Mouse (Mus musculus): ENCODE results near the gene Hook2. TPM values are rescaled to one million over a fixed set of nuclear protein-coding genes. Genes with fewer than 3 reads are reported as not detected.

The Hook2 gene
- polyA plus RNA-seq, 2 experiments: 17.7 to 18.1 TPM

DNA sequence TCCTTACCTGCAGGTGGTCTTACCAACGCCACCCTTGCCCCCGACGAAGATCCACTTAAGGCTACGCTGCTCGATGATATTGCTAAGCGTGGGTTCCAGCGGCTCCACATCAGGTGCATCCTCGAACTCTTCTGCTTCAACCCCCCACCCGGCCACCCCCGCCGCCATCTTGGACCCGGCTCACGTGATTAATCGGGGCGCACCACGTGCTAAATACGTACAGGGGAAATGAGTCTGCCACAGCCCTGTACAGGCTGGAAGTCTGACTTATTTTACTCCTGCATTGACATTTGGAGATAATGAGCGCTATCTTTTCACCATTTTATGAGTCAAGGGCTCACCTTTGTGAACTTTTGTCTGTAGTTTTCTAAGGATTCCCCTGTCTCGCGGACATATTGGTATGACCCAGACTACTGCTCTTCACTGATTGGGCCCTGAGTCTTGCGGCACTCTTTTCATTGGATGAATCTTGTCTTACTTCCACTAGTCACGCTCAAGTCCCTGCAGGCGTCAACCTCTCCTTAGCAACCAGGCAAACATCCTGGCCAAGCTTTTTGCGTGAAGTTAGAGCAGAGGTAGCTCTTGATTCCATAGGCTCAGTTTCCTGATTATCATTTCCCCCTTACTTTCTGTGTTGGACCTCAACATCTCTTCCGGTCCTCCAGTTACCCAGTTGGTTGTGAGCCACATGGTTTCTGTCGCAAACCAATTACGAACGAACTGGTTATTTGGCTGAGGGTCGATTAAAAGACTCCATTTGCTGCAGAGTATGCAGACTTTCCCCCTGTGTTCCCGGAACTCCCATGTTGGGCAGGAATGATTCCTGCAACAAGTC lies 34.9 kb downstream of the Hook2 start, which contains the start of gene Asna1:
Gene Asna1, minus strand, starts transcription at position 184 of the 835 bp plus-strand sequence.
- peaks cover 32% of the 10 kb centered on the region for H3K36me3 ChIP-seq (ENCODE audit: control insufficient read depth, insufficient read depth, low read length)
- no peak for TF ChIP-seq POLR2A (IDR thresholded peaks at IDR 0.05; ENCODE audit: borderline replicate concordance, extremely low read depth, insufficient read depth, insufficient read length)
- peak; percentile 95 for ATAC-seq (ENCODE audit: low FRiP score, low read depth)
- peaks cover 30% of the 10 kb centered on the region for H3K4me1 ChIP-seq (ENCODE audit: control insufficient read depth, insufficient read depth, low read length)
- peak; percentile 93 for DNase-seq (ENCODE audit: low spot score)
- peak within 1 kb of the TSS; percentile 88 for H3K27ac ChIP-seq (replicated peaks; ENCODE audit: low read depth, low read length)
- 6% methylated on average over 30 of the region's 30 CpGs for WGBS
- peak within 1 kb of the TSS; percentile 100 for H3K4me3 ChIP-seq (replicated peaks; ENCODE audit: low read length)
- peak within 1 kb of the TSS; percentile 89 for H3K4me2 ChIP-seq (replicated peaks; ENCODE audit: low read depth, low read length, severe bottlenecking)
- H3K9me3 ChIP-seq (ENCODE audit: control insufficient read depth, low read length): no peaks in the 10 kb centered on the region
- no peaks in the 10 kb centered on the region for H3K27me3 ChIP-seq (ENCODE audit: control insufficient read depth, insufficient read depth, low read length)
- peak within 1 kb of the TSS; percentile 72 for H3K9ac ChIP-seq (ENCODE audit: low read depth, low read length, severe bottlenecking)

DNA sequence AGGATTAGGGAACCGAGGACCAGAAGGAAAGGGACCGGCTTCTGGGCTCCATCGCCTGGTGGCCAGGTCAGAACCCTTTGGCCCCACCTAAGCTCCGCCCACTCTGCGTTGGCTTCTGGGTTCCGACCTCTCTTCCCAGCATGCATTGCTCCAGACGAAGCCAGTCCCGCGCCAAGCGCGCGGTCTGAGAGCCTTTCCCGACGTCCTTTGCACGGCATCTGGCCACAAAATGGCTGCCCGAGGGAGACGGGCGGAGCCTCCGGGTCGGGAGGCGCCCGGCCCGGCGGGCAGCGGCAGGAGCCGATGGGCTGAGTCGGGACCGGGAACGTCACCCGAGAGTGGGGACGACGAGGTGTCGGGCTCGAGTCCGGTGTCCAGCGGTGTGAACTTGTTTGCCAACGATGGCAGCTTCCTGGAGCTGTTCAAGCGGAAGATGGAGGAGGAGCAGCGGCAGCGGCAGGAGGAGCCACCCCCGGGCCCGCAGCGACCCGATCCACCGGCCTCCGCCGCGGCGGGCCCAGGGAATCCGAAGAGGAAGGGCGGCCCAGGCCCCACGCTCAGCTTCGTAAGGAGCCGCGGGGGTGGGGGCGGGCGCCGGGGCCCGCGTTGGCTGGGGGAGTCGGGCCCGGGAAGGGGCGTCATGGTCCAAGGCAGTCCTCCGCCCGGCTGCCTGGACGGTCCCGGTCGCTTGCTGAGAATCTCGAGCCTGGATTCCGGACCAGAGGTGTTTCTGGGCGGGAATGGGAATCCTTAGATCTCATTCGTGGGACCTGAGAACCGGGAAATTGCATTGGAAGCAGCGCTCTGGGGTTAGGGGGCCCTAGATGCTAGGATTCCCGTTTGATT lies 36.5 kb downstream of the Hook2 start, which contains the start of gene Trir:
Gene Trir, plus strand, starts transcription at position 154 of the 846 bp plus-strand sequence.
- WGBS: 0% methylated on average over 49 of the region's 75 CpGs

DNA sequence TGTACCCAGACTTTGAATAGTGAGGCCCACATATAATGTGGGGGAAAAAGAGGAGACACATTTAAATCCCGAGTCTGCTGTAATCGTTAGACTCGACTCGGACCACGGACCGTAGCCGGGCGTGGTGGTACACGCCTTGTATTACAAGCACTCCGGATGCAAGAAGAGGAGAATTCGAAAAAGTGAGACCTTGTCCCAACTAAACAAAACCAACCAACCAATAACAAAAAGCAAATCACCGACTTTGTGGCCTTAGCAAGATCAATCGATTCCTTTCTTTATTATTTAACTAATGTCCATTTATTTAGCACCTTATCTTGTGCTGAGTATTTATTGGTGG lies 37.1 kb downstream of the Hook2 start:
- DNase-seq (ENCODE audit: low spot score): no peak
- peak overlapping the region; percentile 100 for H3K4me3 ChIP-seq (replicated peaks; ENCODE audit: low read length)
- H3K27ac ChIP-seq (replicated peaks; ENCODE audit: low read depth, low read length): peak overlapping the region; percentile 88
- H3K4me2 ChIP-seq (replicated peaks; ENCODE audit: low read depth, low read length, severe bottlenecking): peak overlapping the region; percentile 89
- H3K27me3 ChIP-seq (ENCODE audit: control insufficient read depth, insufficient read depth, low read length): no peaks in the 10 kb centered on the region
- no peak for TF ChIP-seq POLR2A (IDR thresholded peaks at IDR 0.05; ENCODE audit: borderline replicate concordance, extremely low read depth, insufficient read depth, insufficient read length)
- peaks cover 47% of the 10 kb centered on the region for H3K36me3 ChIP-seq (ENCODE audit: control insufficient read depth, insufficient read depth, low read length)
- WGBS: 1% methylated on average over 13 of the region's 13 CpGs
- H3K9ac ChIP-seq (ENCODE audit: low read depth, low read length, severe bottlenecking): peak overlapping the region; percentile 97
- no peak for ATAC-seq (ENCODE audit: low FRiP score, low read depth)
- no peaks in the 10 kb centered on the region for H3K9me3 ChIP-seq (ENCODE audit: control insufficient read depth, low read length)
- peaks cover 30% of the 10 kb centered on the region for H3K4me1 ChIP-seq (ENCODE audit: control insufficient read depth, insufficient read depth, low read length)

More for the DNA sequence above, 36.5 kb downstream of the Hook2 start, which contains the start of gene Trir:
- Histone ChIP-seq H3K9me3 (ENCODE audit: control insufficient read depth, low read length) (no peaks in the 10 kb centered on the region), H3K9ac (ENCODE audit: low read depth, low read length, severe bottlenecking) (peak within 1 kb of the TSS; percentile 97), H3K4me3 (replicated peaks; ENCODE audit: low read length) (peak within 1 kb of the TSS; percentile 100), H3K27me3 (ENCODE audit: control insufficient read depth, insufficient read depth, low read length) (no peaks in the 10 kb centered on the region), H3K4me1 (ENCODE audit: control insufficient read depth, insufficient read depth, low read length) (peaks cover 30% of the 10 kb centered on the region), H3K36me3 (ENCODE audit: control insufficient read depth, insufficient read depth, low read length) (peaks cover 46% of the 10 kb centered on the region), H3K4me2 (replicated peaks; ENCODE audit: low read depth, low read length, severe bottlenecking) (peak within 1 kb of the TSS; percentile 89), H3K27ac (replicated peaks; ENCODE audit: low read depth, low read length) (peak within 1 kb of the TSS; percentile 88)
- TF ChIP-seq POLR2A (IDR thresholded peaks at IDR 0.05; ENCODE audit: borderline replicate concordance, extremely low read depth, insufficient read depth, insufficient read length): peak; percentile 94; the same call in 1 of the 2 replicates
- peak; percentile 98 for DNase-seq (ENCODE audit: low spot score)
- peak; percentile 84 for ATAC-seq (ENCODE audit: low FRiP score, low read depth)

DNA sequence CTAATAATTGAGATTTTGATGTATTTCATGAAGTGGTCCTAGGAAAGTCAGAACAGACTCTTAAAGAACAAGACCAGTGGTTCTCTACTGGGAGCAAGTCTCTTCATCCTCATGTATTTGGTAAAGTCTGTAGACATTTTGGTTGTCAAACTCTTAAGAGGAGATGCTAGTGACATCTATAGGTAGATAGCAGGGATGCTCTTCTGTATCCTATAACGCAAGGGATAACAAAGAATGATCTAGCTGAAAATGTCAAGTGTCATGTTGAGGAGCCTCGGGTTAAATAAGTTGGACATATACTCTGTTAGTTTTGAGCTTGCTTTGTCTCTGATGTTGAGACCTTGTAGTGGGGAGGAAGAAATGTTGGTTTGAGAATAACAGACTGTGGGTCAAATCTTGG lies 37.5 kb downstream of the Hook2 start:
- H3K9me3 ChIP-seq (ENCODE audit: control insufficient read depth, low read length): no peaks in the 10 kb centered on the region
- 23% methylated on average over 2 of the region's 2 CpGs for WGBS
- H3K27me3 ChIP-seq (ENCODE audit: control insufficient read depth, insufficient read depth, low read length): no peaks in the 10 kb centered on the region
- ATAC-seq (ENCODE audit: low FRiP score, low read depth) (no peak), DNase-seq (ENCODE audit: low spot score) (no peak)
- H3K27ac ChIP-seq (replicated peaks; ENCODE audit: low read depth, low read length): no peak overlapping the region
- H3K9ac ChIP-seq (ENCODE audit: low read depth, low read length, severe bottlenecking): peak overlapping the region; percentile 97
- H3K4me1 ChIP-seq (ENCODE audit: control insufficient read depth, insufficient read depth, low read length): peaks cover 30% of the 10 kb centered on the region
- no peak for TF ChIP-seq POLR2A (IDR thresholded peaks at IDR 0.05; ENCODE audit: borderline replicate concordance, extremely low read depth, insufficient read depth, insufficient read length)
- H3K4me2 ChIP-seq (replicated peaks; ENCODE audit: low read depth, low read length, severe bottlenecking): peak overlapping the region; percentile 89
- peaks cover 48% of the 10 kb centered on the region for H3K36me3 ChIP-seq (ENCODE audit: control insufficient read depth, insufficient read depth, low read length)
- H3K4me3 ChIP-seq (replicated peaks; ENCODE audit: low read length): peak overlapping the region; percentile 100

DNA sequence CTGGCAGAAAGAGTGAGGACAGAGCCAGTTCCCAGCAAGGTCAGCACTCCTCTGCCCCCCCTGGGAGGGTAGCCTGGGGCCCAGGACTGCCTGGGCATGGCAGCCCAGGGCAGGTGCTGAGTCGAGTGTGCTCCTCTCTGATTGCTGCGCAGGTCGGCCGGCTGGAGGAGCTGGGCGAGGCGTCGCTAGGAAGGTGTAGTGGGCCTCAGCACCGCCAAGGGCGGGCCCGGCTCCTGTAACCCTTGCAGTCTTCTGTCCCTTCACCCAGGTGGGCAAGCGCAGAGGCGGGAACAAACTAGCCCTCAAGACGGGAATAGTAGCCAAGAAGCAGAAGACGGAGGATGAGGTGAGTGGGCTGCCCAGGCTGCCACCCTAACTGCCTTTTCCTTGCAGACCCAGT lies 38.9 kb downstream of the Hook2 start:
- no peak for DNase-seq (ENCODE audit: low spot score)
- no peak overlapping the region; the same call in 1 of the 2 replicates for H3K4me3 ChIP-seq (replicated peaks; ENCODE audit: low read length)
- H3K9me3 ChIP-seq (ENCODE audit: control insufficient read depth, low read length): no peaks in the 10 kb centered on the region
- no peak overlapping the region for H3K9ac ChIP-seq (ENCODE audit: low read depth, low read length, severe bottlenecking)
- peaks cover 48% of the 10 kb centered on the region for H3K36me3 ChIP-seq (ENCODE audit: control insufficient read depth, insufficient read depth, low read length)
- H3K4me1 ChIP-seq (ENCODE audit: control insufficient read depth, insufficient read depth, low read length): peaks cover 26% of the 10 kb centered on the region
- 88% methylated on average over 14 of the region's 14 CpGs for WGBS
- no peak overlapping the region for H3K4me2 ChIP-seq (replicated peaks; ENCODE audit: low read depth, low read length, severe bottlenecking)
- no peak overlapping the region for H3K27ac ChIP-seq (replicated peaks; ENCODE audit: low read depth, low read length)
- TF ChIP-seq POLR2A (IDR thresholded peaks at IDR 0.05; ENCODE audit: borderline replicate concordance, extremely low read depth, insufficient read depth, insufficient read length): no peak
- ATAC-seq (ENCODE audit: low FRiP score, low read depth): no peak
- H3K27me3 ChIP-seq (ENCODE audit: control insufficient read depth, insufficient read depth, low read length): no peaks in the 10 kb centered on the region
